Mouse (Mus musculus): ENCODE results near the gene Kcnq1.

- no peak for TF ChIP-seq POLR2A (IDR thresholded peaks at IDR 0.05; ENCODE audit: borderline replicate concordance, insufficient read depth, low read length)
- no peak for TF ChIP-seq CTCF (IDR thresholded peaks at IDR 0.05; ENCODE audit: borderline replicate concordance, insufficient read depth, low read depth, low read length)
Observed at GRCm38 (mm10) chr7:143388783-143389695, 282.9 kb downstream of the Kcnq1 start.
